Mouse (Mus musculus): ENCODE data around the gene Galc.
A peak's percentile ranks its signal among the peaks of the same experiment; 100 is the strongest.

Gene Galc

DNA sequence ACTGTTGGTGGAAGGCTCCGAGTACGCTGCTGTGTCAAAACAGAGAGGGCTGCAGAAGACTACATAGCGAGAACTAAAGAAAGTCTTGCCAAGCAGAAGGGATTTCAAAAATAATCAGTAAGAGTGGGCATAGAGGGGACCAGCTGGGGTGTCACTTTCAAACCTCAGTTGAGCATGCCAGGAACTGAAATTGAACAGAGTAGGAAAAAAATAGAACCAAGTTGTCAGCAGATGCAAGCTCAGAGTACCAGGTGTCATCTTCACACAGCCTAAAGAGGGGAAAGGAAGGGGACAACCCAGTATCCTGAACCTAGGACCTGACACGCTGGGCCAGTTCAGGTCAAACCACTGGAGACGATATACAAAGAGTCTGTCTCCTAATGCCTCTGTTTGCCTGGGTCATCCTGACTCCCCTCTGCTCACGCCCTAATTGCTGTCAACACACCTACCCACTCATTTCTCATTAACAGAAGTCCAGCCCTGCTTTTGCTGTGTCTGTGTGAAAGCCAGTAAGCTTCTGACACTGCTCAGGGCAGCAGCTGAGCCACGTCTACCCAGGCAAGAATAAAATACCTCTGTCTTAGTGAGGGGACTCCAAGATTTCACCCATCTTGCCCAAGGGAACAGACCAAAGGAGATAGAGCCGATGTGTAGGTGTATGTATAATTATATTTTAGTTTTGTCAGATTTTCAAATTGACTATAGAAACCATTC is 71.9 kb downstream of the Galc start:
- no peak for DNase-seq (ENCODE audit: low read depth, low spot score)

GRCm38 (mm10) chr12:98181729-98182128 is 77.5 kb downstream of the Galc start:
- DNase-seq (ENCODE audit: low read depth, low spot score): peak; percentile 68

DNA sequence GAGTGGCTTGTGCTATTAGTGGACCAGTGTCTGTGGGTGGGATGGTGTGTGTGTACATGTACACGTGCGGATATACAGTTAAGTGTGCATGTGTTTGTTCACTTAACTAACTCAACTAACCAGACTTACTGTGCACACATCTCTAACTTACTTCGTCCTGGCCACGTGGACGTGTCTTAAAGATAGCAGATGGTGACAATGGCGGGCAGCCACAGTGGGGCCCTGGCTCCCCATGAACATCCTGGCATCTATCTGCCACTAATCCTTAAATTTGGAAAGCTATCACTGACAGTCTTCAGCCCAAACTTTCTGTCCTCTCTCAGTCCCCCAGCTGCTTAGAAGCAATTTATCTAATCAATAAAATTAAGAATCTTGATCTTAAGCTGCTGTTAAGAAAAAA is 78.5 kb downstream of the Galc start:
- no peak for DNase-seq (ENCODE audit: low read depth, low spot score)

- DNase-seq (ENCODE audit: low read depth, low spot score): peak; percentile 59
These were observed 78.9 kb downstream of the Galc start for GRCm38 (mm10) chr12:98180235-98180800.

GRCm38 (mm10) chr12:98179496-98179895 is 79.8 kb downstream of the Galc start:
- DNase-seq (ENCODE audit: low read depth, low spot score): no peak

DNA sequence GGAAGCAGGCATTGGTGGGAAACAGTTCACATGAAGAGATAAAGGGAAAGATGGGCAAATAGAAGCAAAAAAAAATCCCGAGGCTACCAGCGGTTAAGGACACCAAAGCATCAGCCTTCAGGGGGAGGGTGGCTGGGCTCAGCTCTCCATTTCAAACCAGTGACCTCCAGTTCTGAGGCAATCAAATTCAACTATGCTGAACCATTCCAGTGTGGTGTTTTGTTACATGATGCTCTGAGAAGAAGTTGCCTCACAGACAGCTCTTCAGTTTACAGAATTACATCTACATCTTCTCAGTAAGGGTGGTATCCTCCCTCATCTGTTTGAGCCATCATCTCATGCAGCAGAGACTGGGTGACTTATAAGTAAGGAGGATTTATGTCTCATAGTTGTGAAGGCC is 82.6 kb downstream of the Galc start:
- DNase-seq (ENCODE audit: low read depth, low spot score): no peak

- no peak for DNase-seq (ENCODE audit: low read depth, low spot score)
These were observed 97.4 kb downstream of the Galc start for GRCm38 (mm10) chr12:98161901-98162300.

- no peak for DNase-seq (ENCODE audit: low read depth, low spot score)
These were observed 98.4 kb downstream of the Galc start for GRCm38 (mm10) chr12:98160867-98161266.
